Mouse (Mus musculus) testis, adult 2 months (tissue): ENCODE measurements at regions not wholly inside any gene's neighbourhood (a gene's known extent, or its start where the extent isn't known, plus 50 kb on each side); places are given as distances from the start of the nearest gene placed in this dataset.

Experiments used
- CTCF ChIP-seq: fragments of 200-500 bp; IDR thresholded peaks from 2 replicates; pipeline ENCODE4 v1.5.1; 2012; ENCODE audit warnings: low read depth, mild to moderate bottlenecking, inconsistent platforms, low read length, moderate library complexity; ENCODE audit not compliant: control insufficient read depth, insufficient read depth, insufficient replicate concordance
- POLR2A ChIP-seq: fragments of 200-500 bp; IDR thresholded peaks from 2 replicates; pipeline ENCODE4 v1.6.1; 2012; ENCODE audit warnings: low read depth, mild to moderate bottlenecking, inconsistent platforms, low read length, moderate library complexity; ENCODE audit not compliant: control insufficient read depth

DNA sequence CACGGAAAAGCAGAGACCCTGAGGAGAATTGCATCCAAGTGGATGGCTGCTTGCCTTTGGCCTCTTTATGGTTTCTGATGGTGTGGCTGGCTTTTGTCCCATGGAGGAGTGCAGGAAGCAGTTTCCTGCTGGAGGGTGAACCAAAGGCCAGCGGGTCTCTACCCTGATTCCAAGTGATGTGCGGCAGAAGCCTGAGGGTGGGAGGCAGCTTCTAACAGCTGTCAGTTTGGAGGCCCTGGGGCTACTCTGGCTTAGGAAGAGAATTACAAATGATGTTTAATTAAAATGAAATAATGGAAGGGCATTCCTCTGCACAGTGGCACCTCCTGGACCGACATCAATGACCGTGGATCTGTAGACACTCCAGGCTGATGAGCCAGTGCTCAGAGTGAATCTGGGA, 545.0 kb downstream of the Slc4a3 start:
- TF ChIP-seq POLR2A (no peak), CTCF (no peak)
